Mouse (Mus musculus) liver, adult 2 months (tissue): ENCODE results near the gene Srgap1.

ENCODE experiments used
- CTCF ChIP-seq: fragments of 200-500 bp; IDR thresholded peaks from 2 replicates; pipeline ENCODE4 v1.5.1; 2011; ENCODE audit warnings: low read depth, low read length, control low read depth
- POLR2A ChIP-seq: fragments of 200-500 bp; IDR thresholded peaks from 2 replicates; pipeline ENCODE4 v1.6.1; 2011; ENCODE audit warnings: low read length, control low read depth; ENCODE audit not compliant: insufficient read depth; ENCODE audit errors: extremely low read depth

- TF ChIP-seq CTCF (no peak), POLR2A (no peak)
These were observed 144.5 kb downstream of the Srgap1 start for GRCm38 (mm10) chr10:121902651-121903050.
